Mouse (Mus musculus) CH12.LX (cell line): ENCODE measurements around the gene Cpsf4.

Experiments used
- CTCF ChIP-seq, 2 experiments: IDR thresholded peaks in 1 of 2; conservative IDR thresholded peaks in 1 of 2; 2 replicates each; pipeline ENCODE4 v1.5.1; 2011 to 2012; ENCODE audit warnings: low read depth in 2 of 2, low read length in 2 of 2, improper control_type of control experiment in 1 of 2, inconsistent platforms in 1 of 2, mild to moderate bottlenecking in 1 of 2, moderate library complexity in 1 of 2
- EP300 ChIP-seq: IDR thresholded peaks from 2 replicates; pipeline ENCODE4 v1.6.1; 2011; ENCODE audit warnings: low read length, improper control_type of control experiment
- HCFC1 ChIP-seq: IDR thresholded peaks from 2 replicates; pipeline ENCODE4 v1.6.1; 2012; ENCODE audit warnings: low read depth, mild to moderate bottlenecking, inconsistent platforms, low read length, improper control_type of control experiment
- KAT2A ChIP-seq: IDR thresholded peaks from 2 replicates; pipeline ENCODE4 v1.6.1; 2012; ENCODE audit warnings: low read length, improper control_type of control experiment, inconsistent platforms; ENCODE audit not compliant: insufficient replicate concordance
- POLR2A ChIP-seq: IDR thresholded peaks from 2 replicates; pipeline ENCODE4 v1.6.1; 2011; ENCODE audit warnings: low read depth, mild to moderate bottlenecking, improper control_type of control experiment, low read length
- TBP ChIP-seq: conservative IDR thresholded peaks from 2 replicates; pipeline ENCODE4 v1.6.1; 2011; ENCODE audit warnings: low read depth, low read length, improper control_type of control experiment
- TCF12 ChIP-seq: IDR thresholded peaks from 2 replicates; pipeline ENCODE4 v1.6.1; 2014; ENCODE audit warnings: low read depth, mild to moderate bottlenecking, inconsistent platforms, low read length, improper control_type of control experiment
- USF2 ChIP-seq: conservative IDR thresholded peaks from 2 replicates; pipeline ENCODE4 v1.6.1; 2011; ENCODE audit warnings: low read depth, low read length, improper control_type of control experiment
- ZMIZ1 ChIP-seq: IDR thresholded peaks from 2 replicates; pipeline ENCODE4 v1.6.1; 2012; ENCODE audit warnings: low read depth, mild to moderate bottlenecking, inconsistent platforms, low read length, improper control_type of control experiment

DNA sequence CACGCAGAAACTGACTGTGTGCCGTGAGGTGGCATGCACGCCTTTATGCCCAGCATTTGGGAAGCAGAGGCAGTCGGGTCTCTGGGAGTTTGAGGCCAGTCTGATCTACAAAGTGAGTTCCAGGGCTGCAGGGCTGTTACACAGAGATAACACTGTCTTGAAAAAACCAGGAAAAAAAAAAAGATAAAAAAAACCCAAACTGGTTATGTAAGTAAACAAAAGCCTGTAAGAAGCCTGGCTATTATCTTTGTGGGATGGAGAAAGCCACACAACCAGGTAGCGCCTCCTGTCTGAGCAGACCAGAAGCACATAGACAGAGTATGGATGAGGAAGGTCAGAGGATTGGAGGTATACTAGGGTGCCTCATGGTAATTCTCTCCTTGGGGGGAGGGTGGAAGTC is 14.3 kb upstream of the Cpsf4 start:
- TF ChIP-seq EP300 (no peak), KAT2A (no peak), USF2 (no peak), CTCF (conservative IDR thresholded peaks at IDR 0.05 in 1 of 2, IDR thresholded peaks at IDR 0.05 in 1 of 2; ENCODE audit: low read depth in 2 of 2, low read length in 2 of 2) (peak in 1 of 2 experiments; percentile 1; a peak in 1 of 4 replicates), POLR2A (no peak), TCF12 (no peak), ZMIZ1 (no peak), TBP (no peak), HCFC1 (no peak)
